Mouse (Mus musculus) heart, adult 11 months (tissue): ENCODE measurements at regions not wholly inside any gene's neighbourhood (a gene's known extent, or its start where the extent isn't known, plus 50 kb on each side); places are given as distances from the start of the nearest gene placed in this dataset.

Source experiments
- DNase-seq: peaks from one replicate; pipeline ENCODE4 v3.0.0; 2022

GRCm38 (mm10) chr2:15273446-15273845 is 218.6 kb upstream of the Nsun6 start:
- no peak for DNase-seq

- no peak for DNase-seq
Measured at GRCm38 (mm10) chr2:15260486-15261165, 205.8 kb upstream of the Nsun6 start.

GRCm38 (mm10) chr2:15242276-15242675 is 187.4 kb upstream of the Nsun6 start:
- DNase-seq, result peak; percentile 66

GRCm38 (mm10) chr2:15221910-15222309 is 167.0 kb upstream of the Nsun6 start:
- DNase-seq, result no peak

GRCm38 (mm10) chr2:15188091-15188490 is 133.2 kb upstream of the Nsun6 start:
- DNase-seq, result no peak

- DNase-seq, result no peak
Measured at GRCm38 (mm10) chr2:15181000-15181399, 126.1 kb upstream of the Nsun6 start.

- DNase-seq, result no peak
Measured at GRCm38 (mm10) chr2:15166435-15167024, 111.7 kb upstream of the Nsun6 start.

- DNase-seq, result no peak
Measured at GRCm38 (mm10) chr2:15165830-15166229, 111.0 kb upstream of the Nsun6 start.

GRCm38 (mm10) chr2:15163732-15164418 is 109.0 kb upstream of the Nsun6 start:
- no peak for DNase-seq

- no peak for DNase-seq
Measured at GRCm38 (mm10) chr2:15161831-15162230, 107.0 kb upstream of the Nsun6 start.

- no peak for DNase-seq
Measured at GRCm38 (mm10) chr2:15157622-15158021, 102.8 kb upstream of the Nsun6 start.

GRCm38 (mm10) chr2:15150823-15151222 is 96.0 kb upstream of the Nsun6 start:
- no peak for DNase-seq

- no peak for DNase-seq
Measured at GRCm38 (mm10) chr2:15148381-15148780, 93.5 kb upstream of the Nsun6 start.

GRCm38 (mm10) chr2:15146986-15147385 is 92.1 kb upstream of the Nsun6 start:
- no peak for DNase-seq

- DNase-seq, result no peak
Measured at GRCm38 (mm10) chr2:15146414-15146813, 91.5 kb upstream of the Nsun6 start.

GRCm38 (mm10) chr2:15144781-15145180 is 89.9 kb upstream of the Nsun6 start:
- no peak for DNase-seq

GRCm38 (mm10) chr2:15139877-15140276 is 85.0 kb upstream of the Nsun6 start:
- DNase-seq, result no peak
